Mouse (Mus musculus): ENCODE results near the gene Gm2a. TPM values are rescaled to one million over a fixed set of nuclear protein-coding genes. Genes with fewer than 3 reads are reported as not detected.
A peak's percentile ranks its signal among the peaks of the same experiment; 100 is the strongest.
"Not testable (repeated sequence)": the region's sequence is repeated elsewhere in the genome, so short reads cannot be mapped to it uniquely, and the experiment has no call there.

Gene Gm2a
- total RNA-seq, 4 experiments from 2014 or later: 30.5 to 41.8 (median 34.5) TPM

- no peak for DNase-seq (ENCODE audit: low spot score in 2 of 2)
Observed at GRCm38 (mm10) chr11:55096731-55097462, 1.0 kb upstream of the Gm2a start.

- no peak for DNase-seq (ENCODE audit: low spot score in 2 of 2)
Observed at GRCm38 (mm10) chr11:55098189-55098915, 437 bp downstream of the Gm2a start.

GRCm38 (mm10) chr11:55099019-55099771, 1.3 kb downstream of the Gm2a start:
- DNase-seq (ENCODE audit: low spot score in 2 of 2): no peak

- no peak for DNase-seq (ENCODE audit: low spot score in 2 of 2)
Observed at GRCm38 (mm10) chr11:55099868-55100267, 2.0 kb downstream of the Gm2a start.

- DNase-seq (ENCODE audit: low spot score in 2 of 2): no peak
Observed at GRCm38 (mm10) chr11:55102015-55102414, 4.1 kb downstream of the Gm2a start.

- no peak for DNase-seq (ENCODE audit: low spot score in 2 of 2)
Observed at GRCm38 (mm10) chr11:55103229-55103628, 5.3 kb downstream of the Gm2a start.

GRCm38 (mm10) chr11:55105389-55105788, 7.5 kb downstream of the Gm2a start:
- no peak for DNase-seq (ENCODE audit: low spot score in 2 of 2)

GRCm38 (mm10) chr11:55106636-55107035, 8.7 kb downstream of the Gm2a start:
- DNase-seq (ENCODE audit: low spot score in 2 of 2): no peak

- DNase-seq (ENCODE audit: low spot score in 2 of 2): no peak
Observed at GRCm38 (mm10) chr11:55109521-55110300, 11.8 kb downstream of the Gm2a start.

GRCm38 (mm10) chr11:55110566-55111169, 12.8 kb downstream of the Gm2a start:
- no peak for DNase-seq (ENCODE audit: low spot score in 2 of 2)

- no peak for DNase-seq (ENCODE audit: low spot score in 2 of 2)
Observed at GRCm38 (mm10) chr11:55113209-55113860, 15.4 kb downstream of the Gm2a start.

GRCm38 (mm10) chr11:55113861-55114250, 15.9 kb downstream of the Gm2a start:
- DNase-seq (ENCODE audit: low spot score in 2 of 2): not testable (repeated sequence)

- no peak for DNase-seq (ENCODE audit: low spot score in 2 of 2)
Observed at GRCm38 (mm10) chr11:55114291-55114690, 16.4 kb downstream of the Gm2a start.

- DNase-seq (ENCODE audit: low spot score in 2 of 2): no peak
Observed at GRCm38 (mm10) chr11:55116004-55116403, 18.1 kb downstream of the Gm2a start.

- DNase-seq (ENCODE audit: low spot score in 2 of 2): no peak
Observed at GRCm38 (mm10) chr11:55117031-55117430, 19.1 kb downstream of the Gm2a start.

GRCm38 (mm10) chr11:55120279-55120678, 22.4 kb downstream of the Gm2a start:
- DNase-seq (ENCODE audit: low spot score in 2 of 2): no peak

- no peak for DNase-seq (ENCODE audit: low spot score in 2 of 2)
Observed at GRCm38 (mm10) chr11:55120821-55121271, 22.9 kb downstream of the Gm2a start.

GRCm38 (mm10) chr11:55121430-55121829, 23.5 kb downstream of the Gm2a start:
- no peak for DNase-seq (ENCODE audit: low spot score in 2 of 2)

GRCm38 (mm10) chr11:55126663-55127062, 28.7 kb downstream of the Gm2a start:
- no peak for DNase-seq (ENCODE audit: low spot score in 2 of 2)

- DNase-seq (ENCODE audit: low spot score in 2 of 2): peak in 1 of 2 experiments; percentile 18
Observed at GRCm38 (mm10) chr11:55127937-55128336, 30.0 kb downstream of the Gm2a start.
